Mouse (Mus musculus) hematopoietic stem cell, adult 5-6 weeks (primary cell): ENCODE measurements at regions not wholly inside any gene's neighbourhood (a gene's known extent, or its start where the extent isn't known, plus 50 kb on each side); places are given as distances from the start of the nearest gene placed in this dataset.

Experiments
- ATAC-seq, 2 experiments: fragments of 125-278 bp in 1 of 2; replicated peaks in 1 of 2; 2 replicates each; pipeline ENCODE4 v1.8.0; 2016 to 2017; ENCODE audit warnings: inconsistent platforms in 2 of 2, mild to moderate bottlenecking in 2 of 2, moderate number of reproducible peaks in 2 of 2, low read depth in 1 of 2, moderate TSS enrichment in 1 of 2; ENCODE audit not compliant: low FRiP score in 2 of 2, poor library complexity in 2 of 2, severe bottlenecking in 2 of 2, insufficient read depth in 1 of 2, low TSS enrichment in 1 of 2

DNA sequence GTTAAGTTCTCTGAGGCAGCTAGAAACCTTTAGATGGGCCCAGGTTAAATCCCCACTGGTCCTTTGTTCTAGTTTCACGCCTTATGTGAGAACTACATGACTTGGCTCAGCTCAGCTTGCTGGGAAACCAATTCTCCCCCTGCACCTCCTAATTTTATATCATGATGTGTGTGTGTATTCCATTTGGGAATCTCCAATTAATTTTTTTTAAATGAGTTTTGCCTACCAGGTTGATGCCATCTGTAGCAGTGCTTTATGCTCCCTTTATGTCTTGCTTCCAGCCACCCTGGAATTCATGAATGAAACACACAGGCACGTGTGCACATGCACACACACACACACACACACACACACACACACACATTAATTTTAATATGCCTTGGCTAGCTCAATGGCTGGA, 180.0 kb upstream of the Gli3 start:
- no peak for ATAC-seq

- no peak for ATAC-seq
These were observed 164.6 kb upstream of the Gli3 start for GRCm38 (mm10) chr13:15298457-15298856.

GRCm38 (mm10) chr13:15325413-15325812, 137.6 kb upstream of the Gli3 start:
- ATAC-seq = no peak

DNA sequence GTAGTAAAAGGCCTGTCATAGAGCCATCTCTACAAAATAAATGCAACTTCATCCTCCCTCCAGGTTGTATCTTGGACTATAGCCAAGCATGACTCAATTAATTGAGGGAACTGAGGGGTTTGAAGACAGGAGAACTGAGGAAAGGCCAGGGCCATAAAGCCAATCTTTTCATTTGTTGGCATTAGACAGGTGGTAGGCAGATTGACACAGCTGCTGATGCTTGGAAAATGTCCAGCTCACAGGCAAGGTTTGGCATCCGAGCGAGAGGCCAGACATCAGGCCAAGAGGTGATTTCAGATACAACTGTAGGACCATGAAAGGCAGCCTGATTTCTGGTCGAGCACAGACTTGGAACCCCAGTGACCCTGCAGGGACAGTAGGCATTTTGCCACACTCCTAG, 136.9 kb upstream of the Gli3 start:
- no peak for ATAC-seq

- no peak for ATAC-seq
These were observed 133.5 kb upstream of the Gli3 start for GRCm38 (mm10) chr13:15329561-15329960.

- no peak for ATAC-seq
These were observed 119.6 kb upstream of the Gli3 start for GRCm38 (mm10) chr13:15343474-15343873.

DNA sequence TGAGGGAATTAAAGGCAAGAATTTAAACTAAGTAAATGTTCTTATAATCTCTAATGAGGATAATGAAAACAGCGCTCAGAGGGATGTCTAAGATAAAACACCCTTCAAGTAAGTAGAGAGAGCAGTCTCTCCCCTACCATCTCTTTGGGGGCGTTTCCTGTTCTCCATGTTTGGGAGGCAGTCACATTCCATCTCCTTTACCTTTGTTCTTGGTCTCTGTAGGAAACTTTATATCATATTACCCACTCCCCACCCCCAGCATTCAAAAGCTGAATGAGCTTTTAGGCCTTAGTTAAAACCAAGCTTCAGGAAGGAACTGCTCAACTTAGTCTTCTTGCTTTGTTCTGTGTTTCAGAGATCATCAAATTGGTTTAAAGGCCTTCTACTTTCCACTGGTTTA, 116.2 kb upstream of the Gli3 start:
- ATAC-seq = no peak

DNA sequence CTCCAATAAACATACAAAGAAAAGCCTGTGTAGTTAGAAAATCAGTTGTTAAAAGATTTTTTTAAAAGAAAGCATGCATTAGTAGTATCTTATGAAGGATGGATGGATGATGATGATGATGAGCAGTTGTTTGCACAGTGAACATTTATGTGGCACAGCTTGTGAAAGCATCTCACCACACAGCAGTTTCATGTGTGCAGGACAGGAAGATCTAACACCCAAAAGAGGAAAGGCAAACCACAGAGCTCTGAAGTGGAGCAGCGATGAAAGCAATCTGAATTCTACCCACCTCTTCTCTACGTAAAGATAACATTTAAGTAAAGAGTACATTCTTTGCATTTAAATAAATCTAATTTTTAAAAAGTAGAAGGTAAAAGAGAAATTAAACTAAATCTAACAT, 96.6 kb upstream of the Gli3 start:
- peak; percentile 74 to 83; a peak in 3 of 4 replicates for ATAC-seq

GRCm38 (mm10) chr13:15380081-15380480, 83.0 kb upstream of the Gli3 start:
- no peak for ATAC-seq

GRCm38 (mm10) chr13:15395249-15395648, 67.8 kb upstream of the Gli3 start:
- ATAC-seq = no peak

DNA sequence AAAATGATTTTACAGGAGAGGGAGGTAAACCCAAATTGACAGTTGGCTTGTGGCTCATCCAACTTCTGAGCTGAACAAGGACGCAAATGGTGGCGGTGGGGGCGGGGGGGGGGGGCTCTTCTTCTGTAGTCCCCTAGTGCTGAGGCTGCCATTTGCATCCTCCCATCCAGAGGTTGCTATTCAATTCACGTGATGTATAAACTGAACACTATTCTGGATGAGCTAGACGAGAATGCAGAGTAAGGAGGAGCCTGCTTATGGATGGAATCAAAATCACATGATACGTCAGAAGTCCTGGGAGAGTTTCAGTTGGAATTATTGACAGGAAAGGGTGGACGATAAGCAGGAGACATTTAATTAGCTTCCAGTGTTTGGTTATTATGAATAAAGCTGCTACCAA, 67.3 kb upstream of the Gli3 start:
- ATAC-seq = no peak

DNA sequence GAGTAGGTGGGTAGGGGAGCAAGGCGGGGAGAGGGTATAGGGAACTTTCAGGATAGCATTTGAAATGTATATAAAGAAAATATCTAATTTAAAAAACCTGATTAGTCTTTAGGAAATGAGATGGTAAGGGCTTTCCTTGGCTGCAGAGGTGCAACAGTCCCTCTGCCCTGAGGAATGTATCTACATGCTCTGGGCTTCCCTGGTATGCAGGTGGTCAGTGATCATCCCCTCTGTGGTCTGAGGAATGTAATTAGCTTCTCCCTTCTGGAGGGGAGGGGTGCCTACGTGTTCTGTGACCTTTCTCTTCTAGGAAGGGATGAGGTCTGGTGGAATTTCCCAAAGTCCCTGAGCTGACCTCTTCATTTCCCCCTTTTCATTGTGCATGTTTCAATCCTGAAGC, 64.4 kb upstream of the Gli3 start:
- no peak for ATAC-seq
